Mouse (Mus musculus): ENCODE data around the gene Ctse.

- TF ChIP-seq TAL1 (IDR thresholded peaks at IDR 0.05; ENCODE audit: low read length) (no peak), GATA1 (IDR thresholded peaks at IDR 0.05; ENCODE audit: low read length) (no peak)
These were observed 70.2 kb downstream of the Ctse start for GRCm38 (mm10) chr1:131708338-131708737.
